Mouse (Mus musculus) midbrain, embryonic 12.5 days (tissue): Measurements from ENCODE around the gene Rsph6a. TPM values are rescaled to one million over a fixed set of nuclear protein-coding genes. Genes with fewer than 3 reads are reported as not detected.

Experiments
- ATAC-seq: fragments of 200-750 bp; cut with Nextera tagmentation; 2 replicates; pipeline ENCODE4 v1.8.0; 2017; ENCODE audit warnings: low read depth, moderate TSS enrichment, moderate library complexity; ENCODE audit not compliant: low FRiP score
- H3K27ac ChIP-seq: fragments of 300-500 bp; sonication (generic); replicated peaks from 2 replicates; pipeline ENCODE4 v1.5.1; 2016; ENCODE audit warnings: mild to moderate bottlenecking
- H3K27me3 ChIP-seq: fragments of 300-500 bp; sonication (generic); 2 replicates; pipeline ENCODE4 v1.6.1; 2016; ENCODE audit warnings: mild to moderate bottlenecking
- H3K36me3 ChIP-seq: fragments of 300-500 bp; sonication (generic); 2 replicates; pipeline ENCODE4 v1.6.1; 2016
- H3K4me1 ChIP-seq: fragments of 300-500 bp; sonication (generic); 2 replicates; pipeline ENCODE4 v1.6.1; 2016
- H3K4me2 ChIP-seq: fragments of 300-500 bp; sonication (generic); replicated peaks from 2 replicates; pipeline ENCODE4 v1.6.1; 2016; ENCODE audit warnings: mild to moderate bottlenecking, moderate library complexity
- H3K4me3 ChIP-seq: fragments of 300-500 bp; sonication (generic); 2 replicates; pipeline ENCODE4 v1.5.1; 2016; ENCODE audit warnings: mild to moderate bottlenecking
- H3K9ac ChIP-seq: fragments of 300-500 bp; sonication (generic); replicated peaks from 2 replicates; pipeline ENCODE4 v1.6.1; 2016; ENCODE audit warnings: mild to moderate bottlenecking, moderate library complexity
- H3K9me3 ChIP-seq: fragments of 300-500 bp; sonication (generic); 2 replicates; pipeline ENCODE4 v1.6.1; 2016; ENCODE audit warnings: mild to moderate bottlenecking
- WGBS: fragments of 180-500 bp; shearing (Covaris S2); methylation state at CpG from one replicate; pipeline ENCODE4 v1.1.7; 2016; 5-methylcytosine and 5-hydroxymethylcytosine counted together
- polyA plus RNA-seq: library from polyadenylated mRNA; unstranded; fragments of >200 nt; fragmentation: Nextera tagmentation; extraction: Ambion mirVana; gene quantifications from 2 replicates; pipeline ENCODE4 v1.2.1, GENCODE M21; 2016

The Rsph6a gene
- not detected in 2 replicates for polyA plus RNA-seq

GRCm38 (mm10) chr7:19054047-19054776, at the start of gene Rsph6a:
Gene Rsph6a, plus strand, starts transcription at chr7:19054690.
- WGBS, result 23% methylated on average over 32 of the region's 33 CpGs
- no peaks in the 10 kb centered on the region for H3K9me3 ChIP-seq
- ATAC-seq, result peak; percentile 72
- H3K4me3 ChIP-seq, result peak within 1 kb of the TSS; percentile 23
- H3K4me1 ChIP-seq, result peaks cover 12% of the 10 kb centered on the region
- H3K27me3 ChIP-seq, result no peaks in the 10 kb centered on the region
- peak within 1 kb of the TSS; percentile 55 for H3K4me2 ChIP-seq
- H3K9ac ChIP-seq, result no peak within 1 kb of the TSS; the same call in 1 of the 2 replicates
- peaks cover 41% of the 10 kb centered on the region for H3K36me3 ChIP-seq
- H3K27ac ChIP-seq, result peak within 1 kb of the TSS; percentile 22; the same call in 1 of the 2 replicates

DNA sequence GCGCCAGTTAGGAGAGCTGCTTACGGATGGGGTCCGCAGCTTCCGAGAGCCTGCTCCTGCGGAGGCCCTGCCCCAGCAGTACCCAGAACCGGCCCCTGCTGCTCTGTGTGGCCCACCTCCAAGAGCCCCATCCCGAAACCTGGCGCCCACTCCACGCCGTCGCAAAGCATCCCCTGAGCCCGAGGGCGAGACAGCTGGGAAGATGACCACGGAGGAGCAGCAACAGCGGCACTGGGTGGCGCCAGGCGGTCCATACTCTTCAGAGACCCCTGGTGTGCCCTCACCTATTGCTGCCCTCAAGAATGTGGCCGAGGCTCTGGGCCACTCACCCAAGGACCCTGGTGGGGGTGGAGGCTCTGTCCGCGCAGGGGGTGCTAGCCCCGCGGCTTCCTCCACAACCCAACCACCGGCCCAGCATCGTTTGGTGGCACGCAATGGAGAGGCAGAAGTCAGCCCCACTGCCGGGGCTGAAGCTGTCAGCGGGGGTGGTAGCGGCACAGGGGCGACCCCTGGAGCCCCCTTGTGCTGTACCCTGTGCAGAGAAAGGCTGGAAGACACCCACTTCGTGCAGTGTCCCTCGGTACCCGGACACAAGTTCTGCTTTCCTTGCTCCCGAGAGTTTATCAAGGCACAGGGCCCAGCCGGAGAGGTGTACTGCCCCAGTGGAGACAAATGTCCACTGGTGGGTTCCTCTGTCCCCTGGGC, 48.9 kb upstream of the Rsph6a start:
- Histone ChIP-seq H3K4me1 (peaks cover 44% of the 10 kb centered on the region), H3K9ac (peak overlapping the region; percentile 92; the same call in 1 of the 2 replicates), H3K36me3 (peaks cover 24% of the 10 kb centered on the region), H3K4me3 (peak overlapping the region; percentile 92), H3K4me2 (peak overlapping the region; percentile 94), H3K9me3 (no peaks in the 10 kb centered on the region), H3K27me3 (no peaks in the 10 kb centered on the region), H3K27ac (no peak overlapping the region)
- ATAC-seq, result no peak
- 81% methylated on average over 34 of the region's 34 CpGs for WGBS

DNA sequence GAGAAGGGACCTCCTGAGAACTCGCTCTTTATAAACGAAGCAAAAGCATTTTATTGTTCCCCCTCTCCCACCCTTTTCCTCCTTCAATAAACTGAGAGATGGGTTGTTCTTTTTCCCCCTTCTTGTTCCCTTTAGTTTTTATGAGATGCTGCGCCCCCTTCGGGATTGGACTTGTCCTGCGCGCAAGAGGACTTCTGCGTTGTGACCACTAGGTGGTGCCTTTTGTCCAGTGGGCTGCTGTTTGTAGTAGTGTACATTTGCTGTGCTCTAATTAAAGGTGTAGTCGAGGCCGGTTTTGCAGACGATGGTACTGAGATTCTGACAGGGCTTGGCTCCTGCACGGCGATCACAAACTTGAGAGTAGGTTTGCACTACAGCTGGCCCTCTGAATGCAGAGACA, 48.0 kb upstream of the Rsph6a start:
- no peaks in the 10 kb centered on the region for H3K9me3 ChIP-seq
- H3K4me1 ChIP-seq, result peaks cover 40% of the 10 kb centered on the region
- 11% methylated on average over 12 of the region's 12 CpGs for WGBS
- H3K9ac ChIP-seq, result no peak overlapping the region
- no peak for ATAC-seq
- peak overlapping the region; percentile 94 for H3K4me2 ChIP-seq
- H3K27me3 ChIP-seq, result no peaks in the 10 kb centered on the region
- no peak overlapping the region for H3K27ac ChIP-seq
- H3K36me3 ChIP-seq, result peaks cover 24% of the 10 kb centered on the region
- 0 out of 2 replicates have a peak overlapping the region, but pooled peaks have one; percentile 92 for H3K4me3 ChIP-seq

DNA sequence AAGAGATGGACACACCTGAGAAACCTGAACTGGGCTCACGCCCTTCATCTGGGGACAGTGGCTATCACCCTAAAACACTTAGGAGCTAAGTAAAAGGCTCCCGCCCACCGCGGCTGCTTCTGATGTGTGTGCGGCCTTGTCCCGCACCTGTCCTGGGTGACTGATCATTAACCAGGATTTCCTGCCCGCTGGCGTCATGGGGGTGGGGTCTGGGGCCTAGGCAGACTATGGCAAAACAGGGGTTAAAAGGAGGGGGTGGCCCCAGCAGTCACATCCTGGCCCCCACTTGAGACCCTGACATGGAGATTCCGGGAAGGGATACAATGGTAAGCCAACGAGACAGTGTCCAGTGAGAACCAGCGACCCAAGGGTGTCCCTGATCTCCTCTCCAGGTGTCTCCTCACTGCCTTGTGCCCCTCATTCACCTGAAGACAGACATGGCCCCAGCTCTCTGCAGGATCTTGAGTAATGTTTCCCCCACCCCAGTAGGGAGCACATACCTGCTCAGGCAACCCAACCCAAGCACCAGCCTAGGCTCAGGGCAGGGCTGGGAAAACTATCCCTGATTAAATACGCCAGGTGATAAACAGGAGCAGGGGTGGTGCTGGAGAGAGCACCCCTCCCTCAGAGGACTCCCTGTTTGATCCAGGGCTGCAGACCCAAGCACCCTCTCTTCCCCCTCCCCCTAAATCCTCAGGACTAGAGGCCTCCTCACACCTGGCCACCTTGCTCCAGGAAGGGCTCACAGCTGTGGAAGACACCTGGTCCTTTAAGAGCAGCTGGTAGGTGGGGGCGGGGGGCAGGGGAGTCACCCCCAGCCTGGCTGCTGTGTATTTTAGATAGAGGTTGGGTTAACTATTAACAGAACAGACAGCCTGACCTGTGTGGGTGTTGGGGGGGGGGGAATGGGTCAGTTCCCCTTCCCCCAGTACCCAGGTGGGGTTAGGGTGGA, 47.2 kb upstream of the Rsph6a start:
- no peaks in the 10 kb centered on the region for H3K27me3 ChIP-seq
- H3K9ac ChIP-seq, result no peak overlapping the region
- H3K27ac ChIP-seq, result no peak overlapping the region
- WGBS, result 84% methylated on average over 13 of the region's 13 CpGs
- no peak for ATAC-seq
- no peaks in the 10 kb centered on the region for H3K9me3 ChIP-seq
- H3K4me2 ChIP-seq, result 0 out of 2 replicates have a peak overlapping the region, but pooled peaks have one; percentile 23
- peaks cover 46% of the 10 kb centered on the region for H3K4me1 ChIP-seq
- H3K4me3 ChIP-seq, result no peak overlapping the region
- peaks cover 24% of the 10 kb centered on the region for H3K36me3 ChIP-seq

- H3K36me3 ChIP-seq, result peaks cover 17% of the 10 kb centered on the region
- H3K4me1 ChIP-seq, result peaks cover 28% of the 10 kb centered on the region
- no peaks in the 10 kb centered on the region for H3K9me3 ChIP-seq
- no peaks in the 10 kb centered on the region for H3K27me3 ChIP-seq
- H3K27ac ChIP-seq, result no peak overlapping the region; the same call in 1 of the 2 replicates
- no peak overlapping the region for H3K4me2 ChIP-seq
- 83% methylated on average over 7 of the region's 7 CpGs for WGBS
- no peak overlapping the region for H3K9ac ChIP-seq
- no peak overlapping the region for H3K4me3 ChIP-seq
- no peak for ATAC-seq
Measured at GRCm38 (mm10) chr7:19010581-19010980, 43.9 kb upstream of the Rsph6a start.

DNA sequence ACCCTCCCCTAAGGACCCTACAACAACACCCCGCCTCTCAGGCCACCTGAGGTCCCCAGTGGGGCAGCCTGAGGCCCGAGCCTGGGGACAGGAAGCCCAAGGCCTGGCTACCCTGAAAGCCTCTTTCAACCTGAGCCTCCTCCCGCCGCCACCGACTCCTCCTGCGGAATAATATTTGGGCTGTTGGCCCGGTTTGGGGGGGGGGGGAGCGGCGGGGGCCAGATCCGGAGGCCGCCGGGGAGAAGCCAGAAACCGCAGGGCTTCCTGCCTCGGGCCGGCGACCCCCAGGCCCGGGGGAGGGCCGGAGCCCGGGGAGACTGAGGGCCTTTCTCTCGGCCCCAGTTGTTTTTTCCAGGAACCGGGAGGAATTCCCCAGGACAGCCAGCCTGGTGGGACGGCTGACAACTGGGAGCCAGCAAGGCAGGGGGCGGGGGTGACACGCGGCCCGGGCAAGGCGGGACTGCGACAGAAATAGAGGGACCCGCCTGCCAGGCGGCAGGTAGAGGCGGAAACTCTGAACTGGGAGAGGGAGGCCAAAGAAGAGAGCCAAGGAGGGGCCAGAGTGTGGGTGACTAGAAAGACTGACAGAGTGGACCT, 42.4 kb upstream of the Rsph6a start:
- Histone ChIP-seq H3K27ac (no peak overlapping the region), H3K9me3 (no peaks in the 10 kb centered on the region), H3K27me3 (no peaks in the 10 kb centered on the region), H3K4me3 (peak overlapping the region; percentile 32), H3K4me1 (peaks cover 13% of the 10 kb centered on the region), H3K36me3 (peaks cover 4% of the 10 kb centered on the region; the same call in 1 of the 2 replicates), H3K9ac (peak overlapping the region; percentile 64), H3K4me2 (peak overlapping the region; percentile 57)
- WGBS, result 3% methylated on average over 31 of the region's 31 CpGs
- peak; percentile 47; the same call in 1 of the 2 replicates for ATAC-seq

- H3K4me3 ChIP-seq, result no peak overlapping the region
- no peak for ATAC-seq
- H3K9me3 ChIP-seq, result no peaks in the 10 kb centered on the region
- 82% methylated on average over 1 of the region's 2 CpGs for WGBS
- H3K9ac ChIP-seq, result no peak overlapping the region
- H3K4me1 ChIP-seq, result peaks cover 9% of the 10 kb centered on the region
- H3K27me3 ChIP-seq, result no peaks in the 10 kb centered on the region
- H3K36me3 ChIP-seq, result no peaks in the 10 kb centered on the region
- no peak overlapping the region for H3K27ac ChIP-seq
- H3K4me2 ChIP-seq, result no peak overlapping the region
Measured at GRCm38 (mm10) chr7:19012882-19013281, 41.6 kb upstream of the Rsph6a start.

DNA sequence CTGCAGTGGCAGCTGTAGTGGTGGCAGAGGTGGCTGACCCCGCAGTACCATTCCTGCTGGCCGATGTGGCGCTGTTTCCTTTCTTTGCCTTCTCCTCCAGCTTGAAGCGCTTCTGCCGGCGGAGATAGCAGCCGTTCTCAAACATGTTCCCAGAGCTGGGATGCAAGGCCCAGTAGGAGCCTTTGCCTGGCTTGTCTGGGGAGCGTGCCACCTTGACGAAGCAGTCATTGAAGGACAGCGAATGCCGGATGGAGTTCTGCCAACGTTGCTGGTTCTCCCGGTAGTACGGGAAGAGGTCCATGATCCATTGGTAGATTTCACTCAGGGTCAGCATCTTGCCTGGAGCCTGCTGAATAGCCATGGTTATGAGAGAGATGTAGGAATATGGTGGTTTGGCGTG, 40.0 kb upstream of the Rsph6a start:
- no peak overlapping the region for H3K27ac ChIP-seq
- H3K36me3 ChIP-seq, result no peaks in the 10 kb centered on the region
- 62% methylated on average over 15 of the region's 15 CpGs for WGBS
- H3K4me2 ChIP-seq, result no peak overlapping the region
- no peak for ATAC-seq
- H3K4me1 ChIP-seq, result peaks cover 9% of the 10 kb centered on the region
- no peak overlapping the region for H3K9ac ChIP-seq
- H3K27me3 ChIP-seq, result no peaks in the 10 kb centered on the region
- H3K4me3 ChIP-seq, result no peak overlapping the region
- H3K9me3 ChIP-seq, result no peaks in the 10 kb centered on the region

- ATAC-seq, result no peak
- Histone ChIP-seq H3K4me3 (no peak overlapping the region), H3K4me2 (no peak overlapping the region), H3K36me3 (no peaks in the 10 kb centered on the region), H3K27ac (no peak overlapping the region), H3K27me3 (peaks cover 12% of the 10 kb centered on the region), H3K9ac (no peak overlapping the region), H3K4me1 (peaks cover 9% of the 10 kb centered on the region), H3K9me3 (no peaks in the 10 kb centered on the region)
- WGBS, result 88% methylated on average over 4 of the region's 4 CpGs
Measured at GRCm38 (mm10) chr7:19016042-19016441, 38.4 kb upstream of the Rsph6a start.

DNA sequence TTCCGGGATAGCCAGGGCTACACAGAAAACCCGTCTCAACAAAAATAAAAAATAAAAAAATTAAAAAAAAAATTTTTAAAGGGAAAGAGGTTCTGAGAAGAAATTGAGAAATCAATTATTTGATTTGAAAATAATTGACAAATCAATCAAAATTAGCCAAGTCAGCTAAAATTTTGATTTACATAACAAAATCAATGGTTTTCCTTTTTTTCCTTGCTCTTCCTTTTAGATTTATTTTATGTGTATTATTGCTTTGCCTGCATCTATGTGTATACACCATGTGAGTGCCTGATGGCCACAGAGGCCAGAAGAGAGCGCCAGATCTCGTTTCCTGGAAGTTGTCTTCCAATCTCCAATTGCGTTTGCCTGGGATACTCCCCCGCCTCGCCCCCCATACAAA, 36.6 kb upstream of the Rsph6a start:
- no peak overlapping the region for H3K4me3 ChIP-seq
- peaks cover 31% of the 10 kb centered on the region for H3K27me3 ChIP-seq
- no peaks in the 10 kb centered on the region for H3K9me3 ChIP-seq
- no peak overlapping the region for H3K4me2 ChIP-seq
- H3K36me3 ChIP-seq, result no peaks in the 10 kb centered on the region
- ATAC-seq, result no peak
- H3K4me1 ChIP-seq, result no peaks in the 10 kb centered on the region
- H3K27ac ChIP-seq, result no peak overlapping the region
- WGBS, result 91% methylated on average over 7 of the region's 7 CpGs
- no peak overlapping the region for H3K9ac ChIP-seq

DNA sequence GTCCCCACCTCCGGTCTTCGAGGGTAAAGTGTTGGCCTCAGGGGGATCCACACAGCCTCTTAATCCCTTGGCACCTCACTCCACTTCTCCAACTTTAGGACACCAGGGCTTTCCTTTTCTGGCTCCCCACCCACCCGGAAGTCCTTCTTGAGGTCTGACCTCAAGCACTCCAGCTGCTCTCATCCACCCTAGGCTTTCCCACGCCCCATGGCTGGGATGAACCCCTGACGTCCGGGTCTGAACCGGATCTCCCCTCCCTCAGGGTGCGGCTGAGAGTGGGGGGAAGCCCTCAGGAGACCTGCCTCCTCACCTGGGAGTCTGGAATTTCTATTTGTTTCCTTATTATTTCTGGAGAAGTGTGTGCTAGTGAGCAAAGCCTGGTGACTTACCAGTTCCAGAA, 33.4 kb upstream of the Rsph6a start:
- Histone ChIP-seq H3K4me1 (peaks cover 14% of the 10 kb centered on the region), H3K27me3 (peaks cover 40% of the 10 kb centered on the region), H3K36me3 (no peaks in the 10 kb centered on the region), H3K9me3 (no peaks in the 10 kb centered on the region), H3K9ac (no peak overlapping the region), H3K4me2 (no peak overlapping the region), H3K27ac (no peak overlapping the region), H3K4me3 (no peak overlapping the region)
- no peak for ATAC-seq
- 22% methylated on average over 8 of the region's 8 CpGs for WGBS
